Mouse (Mus musculus): Measurements from ENCODE around the gene F11r.

GRCm38 (mm10) chr1:171419291-171419882 lies 17.9 kb upstream of the F11r start:
- TF ChIP-seq CTCF (IDR thresholded peaks at IDR 0.05), result no peak
- no peak for TF ChIP-seq POLR2A (IDR thresholded peaks at IDR 0.05; ENCODE audit: insufficient read depth, low read depth, low read length)
- TF ChIP-seq EP300 (IDR thresholded peaks at IDR 0.05; ENCODE audit: insufficient read depth, low read depth, low read length), result no peak

Measured in heart, adult 2 months (tissue).